In genomic region chr17:52461264-52461663, GRCm38 (mm10) we compare ENCODE assay signal across 10 mouse cellular contexts.
DNase-seq lines count a peak whose midpoint lies in the region; ATAC-seq and TF ChIP-seq lines count a peak whose summit lies in the region.
"Had no signal": no experiment of that assay in that cellular context is flagged by ENCODE, and none has a peak within 500 bp of the region (broad histone marks: within the 10 kb centered on the region; RNA-seq: fewer than 3 reads in every experiment).

No protein-coding gene starts in this region.

- H3K36me3 ChIP-seq in spleen, adult 2 months (ENCODE audit: control insufficient read depth, insufficient read depth, low read length): no peaks in the 10 kb centered on the region
- no peaks in the 10 kb centered on the region for H3K36me3 ChIP-seq in midbrain, postnatal 0 days (ENCODE audit: insufficient read depth, low read length)
- no peaks in the 10 kb centered on the region for H3K36me3 ChIP-seq in kidney, embryonic 15.5 days
- no peaks in the 10 kb centered on the region for H3K36me3 ChIP-seq in kidney, adult 2 months (ENCODE audit: control insufficient read depth, insufficient read depth, low read length)

- peak overlapping the region; percentile 18 for H3K4me2 ChIP-seq in midbrain, postnatal 0 days (ENCODE audit: low read depth, low read length, poor library complexity, severe bottlenecking)
- H3K4me2 ChIP-seq in kidney, embryonic 15.5 days: no peak overlapping the region
- H3K4me2 ChIP-seq: lung, embryonic 14.5 days had no signal

- intact Hi-C loops in heart, postnatal 14 days (cut with DNase I): no loop called here

- 73% methylated on average over 11 of the region's 11 CpGs for WGBS in spleen, adult 2 months
- 27% methylated on average over 11 of the region's 11 CpGs for WGBS in midbrain, postnatal 0 days
- WGBS in kidney, embryonic 15.5 days: 72% methylated on average over 11 of the region's 11 CpGs
- whole genome bisulfite sequencing in kidney, adult 2 months: 57% methylated on average over 11 of the region's 11 CpGs

- no peak for TF ChIP-seq CTCF in spleen, adult 2 months (IDR thresholded peaks at IDR 0.05; ENCODE audit: extremely low read depth, insufficient read depth, insufficient read length, insufficient replicate concordance)
- TF ChIP-seq CTCF in midbrain, postnatal 0 days (IDR thresholded peaks at IDR 0.05): no peak
- TF ChIP-seq CTCF in kidney, adult 2 months (conservative IDR thresholded peaks at IDR 0.05; ENCODE audit: insufficient read depth, insufficient read length, low read depth, low read length): no peak

- DNase-seq in embryo, embryonic 11 days: peak; percentile 9
- no peak for DNase-seq in embryo, embryonic 10 days (ENCODE audit: low spot score)
- no peak for DNase-seq in spleen, adult 2 months (ENCODE audit: low read depth in 1 of 2, low spot score in 2 of 2)
- DNase-seq in spleen, postnatal 36 days (ENCODE audit: low spot score in 2 of 2): no peak
- DNase-seq in midbrain, postnatal 0 days (ENCODE audit: low spot score): peak; percentile 60
- no peak for DNase-seq in heart, postnatal 14 days
- DNase-seq in kidney, adult 2 months: no peak
- DNase-seq: gastrocnemius, adult 2 months had no signal

- no peaks in the 10 kb centered on the region for H3K27me3 ChIP-seq in spleen, adult 2 months (ENCODE audit: control insufficient read depth, insufficient read depth, low read length)
- H3K27me3 ChIP-seq in midbrain, postnatal 0 days (ENCODE audit: insufficient read depth, low read length): no peaks in the 10 kb centered on the region
- H3K27me3 ChIP-seq in kidney, embryonic 15.5 days: no peaks in the 10 kb centered on the region
- no peaks in the 10 kb centered on the region for H3K27me3 ChIP-seq in kidney, adult 2 months (replicated peaks; ENCODE audit: control insufficient read depth, insufficient read depth, low read length)

- H3K4me1 ChIP-seq in spleen, adult 2 months (ENCODE audit: control insufficient read depth, insufficient read depth, insufficient read length): no peaks in the 10 kb centered on the region
- H3K4me1 ChIP-seq in midbrain, postnatal 0 days (ENCODE audit: insufficient read depth, low read length): no peaks in the 10 kb centered on the region
- H3K4me1 ChIP-seq in kidney, embryonic 15.5 days: no peaks in the 10 kb centered on the region
- no peaks in the 10 kb centered on the region for H3K4me1 ChIP-seq in kidney, adult 2 months (ENCODE audit: control insufficient read depth, insufficient read depth, low read length)

- H3K9me3 ChIP-seq in midbrain, postnatal 0 days (ENCODE audit: low read length): no peaks in the 10 kb centered on the region
- no peaks in the 10 kb centered on the region for H3K9me3 ChIP-seq in kidney, embryonic 15.5 days (replicated peaks)

- peak overlapping the region; percentile 57 for H3K27ac ChIP-seq in spleen, adult 2 months (ENCODE audit: insufficient read depth, low read length)
- no peak overlapping the region for H3K27ac ChIP-seq in midbrain, postnatal 0 days (ENCODE audit: low read depth, low read length)
- no peak overlapping the region for H3K27ac ChIP-seq in kidney, embryonic 15.5 days
- H3K27ac ChIP-seq in kidney, adult 2 months (ENCODE audit: insufficient read depth, low read depth, low read length): no peak overlapping the region
- H3K27ac ChIP-seq: gastrocnemius, adult 2 months had no signal

- H3K4me3 ChIP-seq in spleen, adult 2 months (ENCODE audit: extremely low read depth, insufficient read depth, insufficient read length): no peak overlapping the region
- H3K4me3 ChIP-seq in midbrain, postnatal 0 days (ENCODE audit: low read depth, low read length): no peak overlapping the region
- H3K4me3 ChIP-seq in kidney, embryonic 15.5 days (replicated peaks): no peak overlapping the region
- no peak overlapping the region for H3K4me3 ChIP-seq in kidney, adult 2 months (ENCODE audit: insufficient read depth, low read depth, low read length)
- H3K4me3 ChIP-seq: gastrocnemius, adult 2 months had no signal

- no peak for ATAC-seq in midbrain, postnatal 0 days (ENCODE audit: low FRiP score)
- ATAC-seq in kidney, embryonic 15.5 days (replicated peaks; ENCODE audit: low FRiP score): no peak

- H3K9ac ChIP-seq in midbrain, postnatal 0 days (replicated peaks; ENCODE audit: low read length, poor library complexity, severe bottlenecking): no peak overlapping the region
- H3K9ac ChIP-seq in kidney, embryonic 15.5 days: no peak overlapping the region
- H3K9ac ChIP-seq: lung, embryonic 14.5 days had no signal

- TF ChIP-seq POLR2A in spleen, adult 2 months (IDR thresholded peaks at IDR 0.05; ENCODE audit: low read depth, low read length): no peak
- no peak for TF ChIP-seq POLR2A in kidney, adult 2 months (IDR thresholded peaks at IDR 0.05; ENCODE audit: low read depth, low read length)

Comparison
In these comparisons a context has a peak if more than half of its experiments do, and no peak if none do; other contexts are left out.
1. DNase-seq: peak in embryo, embryonic 11 days (single experiment) and midbrain, postnatal 0 days (single experiment); none in embryo, embryonic 10 days (single experiment), spleen, adult 2 months (0 of 2), spleen, postnatal 36 days (0 of 2), heart, postnatal 14 days (0 of 2) and kidney, adult 2 months (single experiment).